Mouse (Mus musculus): Measurements from ENCODE around the gene Fam120a.

Gene Fam120a

DNA sequence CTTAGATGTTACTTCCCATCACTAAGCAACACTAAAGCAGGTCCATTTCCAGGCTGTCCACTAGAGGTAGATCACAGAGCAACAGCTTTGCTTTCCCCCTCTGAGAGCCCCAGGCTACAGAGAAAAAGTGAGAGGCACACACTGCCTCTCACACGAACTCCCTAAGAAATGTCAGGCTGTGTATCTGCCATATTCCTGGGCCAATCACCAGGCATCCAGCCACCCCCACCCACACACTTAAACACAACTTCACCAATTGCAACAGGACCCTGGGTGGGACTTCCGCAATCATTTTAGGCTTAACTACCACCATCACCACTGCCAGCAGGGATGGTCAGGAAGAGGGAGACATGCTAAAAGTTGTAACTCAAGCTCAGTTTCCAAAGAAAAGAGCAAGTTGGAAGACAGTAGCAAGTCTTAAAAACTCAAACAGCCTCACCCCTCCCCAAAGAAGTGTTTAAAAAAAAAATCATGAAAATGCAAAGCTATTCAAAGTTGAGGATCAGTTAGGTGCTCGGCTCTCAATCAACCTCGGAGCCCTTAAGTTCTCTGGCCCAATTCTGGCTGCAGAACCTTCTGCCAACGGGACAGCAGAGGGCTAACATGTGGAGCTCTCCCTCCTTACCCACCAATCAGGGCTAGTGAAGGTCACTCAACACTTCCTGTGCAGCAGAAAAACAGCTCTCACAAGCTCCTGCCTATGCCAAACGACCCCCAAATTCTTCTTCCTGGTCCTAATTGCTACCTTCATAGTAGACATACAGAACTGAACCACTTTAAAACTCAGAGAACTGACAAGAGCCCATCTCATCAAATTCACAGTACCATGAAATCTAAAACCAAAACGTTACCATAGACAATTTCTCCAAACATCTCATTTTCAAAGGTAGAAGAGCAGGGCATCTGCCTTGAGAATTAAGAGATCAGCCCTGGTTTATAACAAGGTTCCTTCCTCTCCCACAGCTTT is 2.0 kb downstream of the Fam120a start:
- DNase-seq: peak; percentile 76

DNA sequence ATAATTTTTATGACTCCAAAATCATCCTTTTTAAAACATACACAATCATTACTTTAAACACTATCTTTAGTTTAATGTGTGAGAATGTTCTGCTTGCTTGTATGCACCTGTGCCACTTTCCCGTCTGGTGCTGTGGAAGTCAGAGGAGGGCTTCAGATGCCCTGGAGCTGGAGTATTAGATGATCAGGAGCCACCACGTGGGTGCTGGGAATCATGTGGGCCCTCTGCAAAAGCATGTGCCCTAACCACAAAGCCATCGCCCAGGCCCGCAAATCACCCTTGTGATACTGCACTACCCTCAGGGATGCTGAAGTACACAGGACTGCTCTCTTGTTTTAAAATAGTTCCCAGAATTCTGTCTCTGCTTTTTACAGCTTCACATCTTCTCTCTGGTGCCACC is 3.0 kb downstream of the Fam120a start:
- DNase-seq: no peak

DNA sequence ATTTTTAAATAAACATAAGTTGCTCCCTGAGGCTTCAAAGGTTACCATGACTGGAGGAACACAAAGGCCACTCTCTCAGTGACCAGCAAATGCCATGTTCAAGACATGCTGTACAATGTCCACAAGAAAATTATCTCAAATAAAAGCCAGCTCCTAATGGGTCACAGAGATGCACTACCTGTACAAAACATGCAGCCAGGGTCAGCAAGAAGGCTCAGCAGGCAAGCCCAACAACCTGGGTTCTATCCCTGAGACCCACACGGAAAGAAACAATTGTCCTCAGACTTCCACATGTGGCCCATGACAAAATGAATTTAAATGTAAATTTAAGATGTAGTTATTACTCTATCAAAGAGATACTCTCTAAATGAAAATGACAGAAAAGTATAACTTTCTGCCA is 4.7 kb downstream of the Fam120a start:
- no peak for DNase-seq

DNA sequence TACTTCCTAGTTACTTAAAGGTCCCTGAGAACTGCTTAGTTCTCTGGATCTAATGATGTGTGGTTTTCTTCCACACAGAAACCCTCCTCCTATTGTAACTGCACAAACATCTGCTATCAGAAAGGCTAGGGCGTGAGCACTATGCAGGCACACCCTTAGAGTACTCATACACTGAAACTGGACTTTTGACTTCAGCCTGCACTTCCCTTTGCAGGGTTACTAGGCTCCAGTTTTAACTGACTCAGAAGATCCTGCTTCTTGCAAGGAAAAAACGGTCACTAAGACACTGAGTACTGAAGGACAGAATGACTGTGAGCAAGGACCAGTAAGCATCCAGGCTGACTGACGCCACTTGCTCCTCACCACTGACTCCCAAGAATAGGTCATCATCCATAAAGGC is 5.3 kb downstream of the Fam120a start:
- DNase-seq: no peak

DNA sequence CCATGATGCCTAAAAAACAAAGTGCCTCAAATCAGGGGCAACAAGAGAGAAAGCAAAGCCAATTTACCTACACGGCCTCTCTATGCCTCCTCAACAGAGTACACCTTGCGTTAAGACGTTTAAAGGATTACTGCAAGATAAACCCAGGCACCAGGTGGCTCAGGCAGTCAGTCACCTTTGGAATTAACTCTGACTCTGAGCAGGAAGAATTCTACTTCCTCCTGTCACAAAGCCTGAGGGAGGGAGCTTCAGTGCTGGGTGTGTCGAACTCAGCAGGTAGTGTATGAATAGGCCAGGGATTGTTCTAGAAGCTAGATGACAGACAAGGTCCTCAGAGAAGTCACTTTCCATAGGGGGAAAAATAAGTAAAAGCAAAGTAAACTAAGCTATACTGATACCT is 9.2 kb downstream of the Fam120a start:
- no peak for DNase-seq

DNA sequence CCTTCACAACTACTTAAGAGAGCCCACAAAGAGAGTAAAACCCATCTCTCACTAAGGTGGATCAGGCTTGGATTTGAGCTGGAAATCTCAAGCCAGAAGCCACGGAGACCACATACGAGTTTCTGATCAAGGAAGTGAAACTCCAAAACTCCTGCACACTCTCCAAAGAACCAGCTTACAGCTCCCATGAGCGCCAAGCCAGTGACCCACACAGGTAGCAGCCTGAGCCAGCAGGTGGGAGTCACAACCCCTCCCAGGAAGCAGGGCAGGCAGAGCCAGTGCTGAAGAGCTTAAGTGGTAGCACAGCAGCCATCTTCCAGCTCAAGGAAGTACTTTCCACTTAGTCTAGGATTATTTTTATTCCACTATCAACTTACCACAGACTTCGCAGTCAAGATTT is 13.0 kb downstream of the Fam120a start:
- DNase-seq: peak; percentile 40

DNA sequence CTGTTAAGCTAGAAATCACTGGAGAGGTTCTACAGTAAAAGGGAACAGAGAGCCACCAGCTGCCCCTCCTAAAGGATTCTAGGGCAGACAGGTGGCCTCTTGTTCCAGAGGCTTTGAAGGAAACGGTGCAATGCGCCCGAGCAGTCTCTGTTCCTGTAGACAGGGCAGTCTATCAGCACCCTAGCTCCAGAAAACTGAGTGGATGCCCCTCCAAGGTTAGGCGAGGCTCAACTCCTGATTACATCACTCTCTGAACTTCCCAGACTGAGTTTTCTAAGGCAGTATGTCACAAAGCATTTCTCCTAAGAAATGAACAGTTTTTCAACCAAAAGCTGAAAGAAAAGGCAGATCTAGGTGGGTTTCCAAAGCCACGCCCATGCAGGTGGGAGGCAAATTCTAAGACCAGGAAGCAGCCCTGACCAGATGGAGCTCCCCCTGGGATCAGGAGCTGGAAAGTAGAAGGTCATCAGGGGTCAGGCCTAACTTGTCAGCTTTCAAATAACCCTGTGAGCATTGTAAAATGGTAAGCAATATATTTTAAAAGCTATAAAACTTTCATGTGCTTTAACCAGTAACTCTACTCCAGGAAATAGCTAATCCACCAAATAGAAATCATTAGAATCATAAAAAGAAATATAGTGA is 17.1 kb downstream of the Fam120a start:
- no peak for DNase-seq

DNA sequence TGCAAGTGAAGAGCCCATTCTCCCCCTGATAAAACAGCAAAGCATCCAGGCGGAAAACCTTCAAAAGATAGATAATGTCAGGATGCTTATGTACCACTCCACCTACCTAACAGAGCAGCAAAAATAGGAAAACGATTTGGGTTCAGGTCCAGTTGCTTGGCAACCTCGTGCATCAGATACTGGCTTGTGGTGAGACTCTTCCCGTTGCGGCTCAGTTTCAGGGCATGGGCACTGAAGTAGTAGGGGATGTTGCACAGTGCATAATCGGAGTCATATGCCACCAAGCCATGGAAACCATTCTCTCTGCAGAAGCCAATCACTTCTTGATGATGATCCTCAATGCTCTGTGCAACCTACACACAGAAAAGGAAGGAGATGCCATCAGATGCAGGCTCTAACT is 18.9 kb downstream of the Fam120a start:
- no peak for DNase-seq

DNA sequence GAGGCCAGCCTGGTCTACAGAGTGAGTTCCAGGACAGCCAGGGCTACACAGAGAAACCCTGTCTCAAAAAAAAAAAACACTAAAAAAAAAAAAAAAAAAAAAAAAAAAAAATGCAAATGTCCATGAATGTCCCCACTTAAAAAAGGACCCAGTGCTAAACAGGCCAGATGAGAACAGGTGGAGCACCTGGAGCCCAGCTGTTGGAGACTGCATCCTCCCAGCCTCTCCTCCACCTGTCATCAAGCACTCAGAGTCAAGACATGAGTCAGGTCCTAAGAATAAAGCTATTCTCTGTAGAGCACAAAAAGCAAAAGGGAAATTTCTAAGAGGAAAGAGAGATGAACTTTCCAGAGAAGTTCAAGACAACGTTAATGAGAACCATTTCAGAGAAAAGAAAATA is 23.2 kb downstream of the Fam120a start:
- DNase-seq: no peak

DNA sequence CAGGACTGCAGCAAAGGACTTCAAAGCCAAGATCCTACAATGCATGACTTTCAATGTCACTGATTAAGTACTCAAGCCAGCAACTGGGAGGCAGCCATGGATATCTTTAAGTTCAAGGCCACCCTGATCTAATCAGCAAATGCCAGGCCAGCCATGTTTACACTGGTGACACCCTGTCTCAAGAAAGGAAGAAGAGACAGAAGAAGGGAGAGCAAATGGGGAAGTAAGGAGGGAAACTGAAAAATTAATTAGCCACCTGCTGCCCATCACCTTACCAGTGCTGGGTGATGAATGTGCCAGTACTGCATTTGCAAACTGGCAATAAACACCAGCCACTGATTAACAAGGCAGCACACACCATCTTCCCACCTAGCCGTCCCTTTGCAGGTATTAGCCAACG is 25.3 kb downstream of the Fam120a start:
- no peak for DNase-seq

DNA sequence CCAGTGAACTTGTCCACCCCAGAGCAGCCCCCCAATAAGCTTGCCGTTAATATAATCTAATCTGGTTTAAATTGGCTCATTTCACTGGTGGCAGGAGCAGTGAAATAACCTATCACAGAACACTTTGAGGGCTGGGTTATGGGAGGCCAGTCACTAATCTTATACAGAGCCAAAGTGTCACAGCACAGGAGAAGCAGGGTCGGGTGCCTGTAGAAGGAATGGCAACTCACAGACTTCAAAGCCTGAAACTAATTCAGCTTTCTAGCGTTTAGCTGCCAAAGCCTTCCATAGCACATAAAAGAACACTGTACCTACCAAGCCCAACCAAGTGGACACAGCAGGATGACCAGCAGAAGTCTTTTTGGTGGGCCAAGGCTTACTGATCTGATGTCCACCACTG is 26.0 kb downstream of the Fam120a start:
- DNase-seq: no peak

DNA sequence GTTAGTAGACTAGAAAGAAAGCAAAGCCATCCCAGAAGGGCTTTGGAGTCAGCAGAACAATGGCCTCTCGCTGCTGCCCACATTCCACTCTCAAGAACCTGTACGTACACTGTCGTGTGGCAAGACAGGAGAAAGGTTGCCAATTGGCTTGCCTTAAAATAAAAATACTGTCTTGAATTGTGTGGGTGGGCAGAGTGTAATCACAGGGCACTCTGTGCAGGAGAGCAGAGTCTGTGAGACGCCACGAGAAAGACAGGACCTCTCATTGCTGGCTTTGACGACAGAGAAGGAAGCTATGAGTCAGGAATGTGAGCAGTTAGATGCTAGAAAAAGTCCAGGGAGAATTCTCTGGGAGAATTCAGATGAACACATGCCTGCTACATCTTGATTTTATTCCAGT is 33.2 kb downstream of the Fam120a start:
- no peak for DNase-seq

DNA sequence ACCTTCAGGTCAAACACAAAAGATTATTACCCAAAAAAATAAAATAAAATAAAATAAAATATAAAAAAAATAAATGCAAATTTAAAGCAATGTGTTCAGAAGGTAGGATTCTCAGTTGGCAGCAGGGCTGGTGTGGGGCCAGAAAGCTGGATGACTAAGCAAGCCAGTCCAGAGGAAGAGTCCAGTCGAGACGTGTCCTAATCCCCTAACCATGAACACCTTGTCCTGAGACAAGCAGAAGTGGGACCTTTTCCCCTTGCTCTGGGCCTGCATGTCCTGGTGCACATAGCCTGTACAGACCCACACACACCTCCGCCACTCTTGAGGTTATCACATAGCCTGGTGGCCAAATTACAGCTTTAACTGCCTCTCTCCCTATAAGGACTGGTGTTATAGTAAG is 35.1 kb downstream of the Fam120a start:
- DNase-seq: no peak

DNA sequence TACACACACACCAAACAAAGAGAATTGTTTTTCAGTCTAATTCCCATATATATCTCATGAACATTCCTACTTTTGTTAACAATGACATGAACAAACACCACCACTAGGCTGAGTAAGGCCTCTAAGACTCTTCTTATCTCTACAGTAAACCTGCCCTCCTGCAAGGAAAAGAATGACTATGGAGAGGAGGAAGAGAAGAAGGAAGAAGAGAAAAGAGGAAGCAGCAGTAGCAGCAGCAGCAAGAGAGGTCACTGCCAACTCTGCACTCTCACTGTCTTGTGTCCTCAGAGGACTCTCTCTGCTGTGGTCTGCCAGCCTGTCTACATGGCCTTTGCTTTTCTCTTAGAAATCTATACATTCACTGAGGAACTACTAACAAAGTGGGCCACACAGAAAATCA is 36.1 kb downstream of the Fam120a start:
- DNase-seq: no peak

DNA sequence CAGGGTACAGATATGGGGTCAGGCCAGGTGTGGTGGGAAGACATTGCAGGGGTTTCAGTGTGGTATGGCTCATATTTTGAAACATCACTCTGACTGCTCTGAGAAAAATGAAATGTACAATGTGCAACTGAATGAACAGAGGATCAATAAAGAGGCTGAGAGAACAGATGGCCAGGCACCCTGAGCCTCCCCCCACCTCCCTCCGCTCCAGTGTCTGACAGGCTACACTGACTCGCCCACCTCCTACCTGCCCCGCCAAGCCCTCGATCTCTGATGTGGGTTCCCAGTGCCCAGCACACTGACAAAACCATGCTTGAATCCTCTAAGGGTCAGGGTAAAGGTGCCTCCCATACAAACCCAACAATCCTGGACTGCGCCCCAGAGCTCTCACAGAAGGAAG is 36.6 kb downstream of the Fam120a start:
- no peak for DNase-seq

DNA sequence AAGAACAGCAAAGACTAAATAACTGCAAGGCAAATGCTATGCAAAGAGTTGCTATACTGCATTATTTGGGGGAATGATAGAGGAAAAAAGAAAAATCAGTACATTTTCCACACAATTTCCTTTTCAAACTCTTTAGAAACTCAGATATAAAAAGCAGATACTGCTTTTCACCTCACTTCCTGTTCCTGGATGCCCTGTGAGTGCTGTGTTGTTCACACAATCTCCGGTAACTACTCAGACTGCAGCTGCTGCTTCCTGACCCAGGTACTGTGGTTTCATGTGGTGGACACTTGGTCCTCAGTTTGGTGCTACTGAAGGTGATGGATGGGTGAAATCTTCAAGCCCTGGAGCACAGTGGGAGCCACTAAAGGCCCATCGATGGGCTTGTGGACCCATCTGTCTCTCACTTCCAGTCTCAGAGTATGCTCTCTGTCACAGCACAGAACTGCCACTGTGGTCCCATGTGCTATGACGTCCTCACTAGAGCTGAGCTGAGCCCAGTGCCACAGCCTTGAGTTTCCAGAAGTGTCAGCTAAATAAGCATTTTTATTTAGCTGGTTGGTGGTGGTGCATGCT is 38.2 kb downstream of the Fam120a start:
- DNase-seq: peak; percentile 27

DNA sequence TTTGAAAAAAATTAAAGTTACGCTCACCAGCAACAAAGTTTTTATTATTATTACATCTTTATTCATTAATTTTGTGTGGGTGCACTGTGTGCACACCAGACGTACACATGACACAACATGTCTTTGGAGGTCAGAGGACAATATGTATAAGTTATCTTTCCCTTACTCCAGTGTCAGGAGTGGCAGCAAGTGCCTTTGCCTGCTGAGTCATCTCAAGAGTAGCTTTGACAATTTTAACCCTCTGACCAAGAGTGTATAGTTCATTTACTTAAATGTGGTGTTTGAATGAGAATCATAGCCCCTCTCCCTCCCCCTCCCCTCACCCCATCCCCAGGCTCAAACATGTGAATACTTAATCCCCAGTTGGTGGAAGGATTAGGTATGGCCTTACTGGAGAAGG is 40.2 kb downstream of the Fam120a start:
- no peak for DNase-seq

DNA sequence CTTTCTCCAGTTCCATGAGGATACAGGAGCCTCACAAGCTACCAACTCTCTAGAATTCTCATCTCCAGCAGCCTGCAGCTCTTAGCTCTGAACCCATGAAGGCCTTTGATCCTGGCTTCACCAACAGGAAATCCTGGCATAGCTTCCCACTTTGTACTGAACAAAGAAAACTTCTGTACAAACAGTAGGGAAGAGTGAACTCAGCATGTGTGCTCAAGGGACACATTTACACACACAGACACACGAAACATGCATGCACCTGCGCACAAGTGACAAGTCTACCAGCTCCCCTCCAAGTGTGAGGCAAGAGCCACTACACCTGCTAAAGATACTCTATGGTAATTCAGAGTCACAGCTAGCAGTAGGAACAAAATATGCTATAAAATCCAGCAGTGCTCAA is 45.1 kb downstream of the Fam120a start:
- no peak for DNase-seq

DNA sequence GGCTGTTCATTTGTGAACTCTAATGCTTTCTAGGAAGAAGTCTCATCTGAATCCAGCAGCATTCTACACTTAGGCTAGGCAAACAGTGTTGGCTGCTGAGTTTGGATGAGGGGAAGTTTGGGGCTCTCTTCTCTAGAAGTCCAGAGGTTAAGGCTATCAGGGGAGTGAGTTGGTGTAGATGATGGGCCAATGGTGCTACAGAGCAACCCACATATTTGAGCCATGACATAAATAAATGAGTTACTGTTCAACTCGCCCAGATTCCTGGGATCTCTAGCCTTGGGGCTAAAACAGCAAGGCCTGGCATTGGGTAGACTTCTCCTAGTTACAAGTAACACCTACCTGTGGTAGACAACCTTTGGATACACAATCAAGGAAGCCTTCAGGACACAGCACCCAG is 46.6 kb downstream of the Fam120a start:
- no peak for DNase-seq

DNA sequence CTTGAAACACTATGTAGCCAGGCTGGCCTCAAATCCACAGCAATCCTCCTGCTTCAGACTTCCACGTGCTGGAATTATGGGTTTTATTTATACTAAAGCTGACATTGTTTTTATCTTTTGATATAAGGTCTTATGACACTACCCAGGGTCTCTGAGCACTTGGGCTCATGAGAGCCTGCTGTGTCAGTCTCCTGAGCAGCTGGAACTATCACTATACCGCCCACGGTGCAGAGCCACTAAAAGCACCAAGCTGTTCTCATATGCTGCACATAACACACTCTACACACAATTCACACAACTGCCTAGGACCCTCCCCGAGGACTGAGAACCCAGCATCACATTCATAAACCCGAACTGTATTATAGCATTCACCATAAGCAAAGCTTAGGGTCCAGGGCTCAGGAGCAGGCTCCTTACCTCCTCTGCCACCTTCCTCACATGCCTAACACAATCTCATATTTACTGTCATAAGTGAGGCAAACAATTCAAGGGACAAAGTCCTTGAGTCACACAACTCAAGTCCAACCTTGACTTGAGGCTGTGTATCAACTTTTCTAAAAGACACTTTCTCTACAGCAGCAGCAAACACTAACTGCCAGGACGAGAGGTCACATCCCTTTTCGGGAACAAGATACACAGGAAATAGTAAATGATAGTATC is 47.9 kb downstream of the Fam120a start:
- no peak for DNase-seq

DNA sequence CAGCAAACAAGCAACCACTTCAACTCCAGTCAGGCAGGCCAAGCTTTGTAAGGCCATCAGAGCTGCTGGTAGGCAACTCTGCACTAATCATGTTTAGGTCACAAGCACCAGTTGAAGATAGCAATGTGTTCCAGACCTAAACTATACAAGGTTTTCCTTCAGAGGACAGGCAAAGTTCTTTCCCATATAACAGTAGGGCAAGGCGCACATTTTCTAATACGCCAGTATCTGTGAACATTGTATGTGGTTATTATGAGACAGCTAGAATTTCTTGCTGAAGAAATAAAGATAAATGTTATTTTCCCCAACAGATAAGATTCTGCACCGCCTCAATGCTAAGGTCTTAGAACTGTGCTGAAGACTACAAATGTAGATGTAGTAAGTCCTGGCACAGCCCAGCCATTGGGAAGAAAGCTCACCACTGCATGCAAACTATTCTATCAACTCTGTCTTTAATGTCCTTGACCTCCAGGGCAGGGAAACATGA is 50.7 kb downstream of the Fam120a start:
- DNase-seq: no peak

DNA sequence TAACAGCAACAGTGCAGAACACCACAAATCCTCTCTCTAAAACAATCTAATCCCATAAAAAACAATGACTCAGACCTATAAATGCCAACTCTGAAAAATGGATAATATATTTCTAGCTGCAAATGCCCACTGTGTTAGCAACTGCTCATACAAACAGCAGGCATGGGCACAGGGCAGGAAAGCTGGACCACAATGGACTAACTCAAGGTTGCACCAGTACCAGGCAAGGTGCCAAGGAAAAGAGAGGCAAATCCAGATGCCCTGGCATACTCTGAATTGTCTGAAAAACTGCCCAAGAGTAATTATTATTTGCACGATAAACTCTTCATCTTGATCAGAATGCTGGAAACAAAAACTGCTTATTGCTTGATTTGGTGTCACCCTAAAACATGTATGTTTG is 54.1 kb downstream of the Fam120a start:
- no peak for DNase-seq

DNA sequence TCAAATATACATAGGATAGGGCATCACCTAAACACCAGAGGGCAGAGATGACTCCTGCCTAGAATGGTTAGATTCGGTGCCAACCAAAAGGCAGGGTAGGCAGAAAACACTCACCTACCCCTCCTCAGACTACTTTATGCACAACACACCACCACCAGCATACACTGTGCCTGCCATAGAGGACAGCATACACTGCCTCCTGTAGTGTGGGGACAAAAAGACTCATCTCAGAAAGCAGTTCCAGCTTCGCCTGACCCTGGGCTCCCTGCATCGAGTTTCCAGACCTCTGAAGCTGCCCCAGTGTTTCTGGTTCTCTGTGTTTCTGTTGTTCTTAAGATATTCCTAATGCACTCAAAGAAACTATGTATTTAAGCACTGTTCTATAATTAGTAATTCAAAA is 54.7 kb downstream of the Fam120a start:
- DNase-seq: no peak

DNA sequence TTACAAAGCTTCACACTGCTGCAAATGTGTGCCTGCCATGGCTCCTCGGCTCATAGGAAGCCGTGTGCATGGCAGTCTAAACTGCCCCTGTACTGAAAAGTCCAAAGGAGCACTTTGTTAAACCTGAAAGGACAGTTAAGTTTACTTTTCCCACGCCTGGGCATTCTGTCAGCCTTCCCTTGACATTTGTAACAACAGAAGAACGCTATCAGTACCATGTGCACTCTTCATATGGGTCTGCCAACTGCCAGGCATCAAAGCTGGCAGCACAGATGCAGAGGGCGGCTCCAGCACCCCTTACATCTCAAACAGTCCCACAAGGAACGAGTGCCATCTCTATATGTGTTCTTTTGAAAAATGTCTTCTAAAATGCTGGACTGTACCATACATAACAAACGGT is 56.4 kb downstream of the Fam120a start:
- DNase-seq: no peak

Measured in thymus, postnatal 14 days (tissue).